Mouse (Mus musculus) liver, adult 2 months (tissue): Measurements from ENCODE around the gene Zzz3.

ENCODE experiments used
- CTCF ChIP-seq: fragments of 200-500 bp; IDR thresholded peaks from 2 replicates; pipeline ENCODE4 v1.5.1; 2011; ENCODE audit warnings: low read depth, low read length, control low read depth
- POLR2A ChIP-seq: fragments of 200-500 bp; IDR thresholded peaks from 2 replicates; pipeline ENCODE4 v1.6.1; 2011; ENCODE audit warnings: low read length, control low read depth; ENCODE audit not compliant: insufficient read depth; ENCODE audit errors: extremely low read depth

DNA sequence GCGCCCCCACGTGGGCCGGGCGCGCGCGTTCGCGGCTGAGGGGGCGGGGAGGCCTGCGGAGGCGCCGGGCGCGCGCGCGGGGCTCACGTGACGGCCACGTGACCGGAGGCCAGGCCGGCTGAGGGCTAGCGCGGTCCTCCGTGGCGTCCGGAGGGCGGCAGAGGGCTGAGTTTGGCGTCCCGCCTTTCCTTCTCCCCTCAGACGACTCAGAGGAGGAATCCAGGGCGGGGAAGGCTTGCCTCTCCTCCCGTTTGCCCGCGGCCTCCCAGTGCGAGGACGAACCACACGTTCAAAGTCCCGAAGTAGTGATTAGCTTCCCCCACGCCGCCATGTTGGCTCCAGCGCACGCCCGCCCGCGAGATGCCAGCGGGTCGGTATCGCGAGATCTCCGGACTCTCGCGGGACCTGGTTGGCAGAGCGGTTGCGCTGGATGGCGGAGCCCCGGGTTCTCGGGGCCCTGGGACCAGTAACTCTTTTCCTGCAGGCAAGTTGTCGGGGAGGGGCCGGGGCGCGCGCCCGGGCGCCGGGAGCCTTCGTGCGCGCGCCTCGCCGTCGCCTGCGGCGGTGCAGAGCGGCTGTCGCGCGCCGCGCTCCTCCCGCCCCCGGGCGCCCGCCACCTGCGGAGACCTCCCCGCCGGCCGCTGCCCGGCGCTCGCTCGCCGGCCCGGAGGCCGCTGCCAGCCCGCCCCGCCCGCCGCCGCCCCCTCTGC lies 1.2 kb downstream of the Zzz3 start:
- 0 out of 2 replicates have a peak, but pooled peaks have one; percentile 3 for TF ChIP-seq CTCF
- peak; percentile 70 for TF ChIP-seq POLR2A
